Mouse (Mus musculus) midbrain, embryonic 12.5 days (tissue): ENCODE data around the gene Gcnt4. TPM values are rescaled to one million over a fixed set of nuclear protein-coding genes. Genes with fewer than 3 reads are reported as not detected.
"Not testable (repeated sequence)": the region's sequence is repeated elsewhere in the genome, so short reads cannot be mapped to it uniquely, and the experiment has no call there.

ENCODE experiments used
- ATAC-seq: fragments of 200-750 bp; cut with Nextera tagmentation; 2 replicates; pipeline ENCODE4 v1.8.0; 2017; ENCODE audit warnings: low read depth, moderate TSS enrichment, moderate library complexity; ENCODE audit not compliant: low FRiP score
- H3K27ac ChIP-seq: fragments of 300-500 bp; sonication (generic); replicated peaks from 2 replicates; pipeline ENCODE4 v1.5.1; 2016; ENCODE audit warnings: mild to moderate bottlenecking
- H3K27me3 ChIP-seq: fragments of 300-500 bp; sonication (generic); 2 replicates; pipeline ENCODE4 v1.6.1; 2016; ENCODE audit warnings: mild to moderate bottlenecking
- H3K36me3 ChIP-seq: fragments of 300-500 bp; sonication (generic); 2 replicates; pipeline ENCODE4 v1.6.1; 2016
- H3K4me1 ChIP-seq: fragments of 300-500 bp; sonication (generic); 2 replicates; pipeline ENCODE4 v1.6.1; 2016
- H3K4me2 ChIP-seq: fragments of 300-500 bp; sonication (generic); replicated peaks from 2 replicates; pipeline ENCODE4 v1.6.1; 2016; ENCODE audit warnings: mild to moderate bottlenecking, moderate library complexity
- H3K4me3 ChIP-seq: fragments of 300-500 bp; sonication (generic); 2 replicates; pipeline ENCODE4 v1.5.1; 2016; ENCODE audit warnings: mild to moderate bottlenecking
- H3K9ac ChIP-seq: fragments of 300-500 bp; sonication (generic); replicated peaks from 2 replicates; pipeline ENCODE4 v1.6.1; 2016; ENCODE audit warnings: mild to moderate bottlenecking, moderate library complexity
- H3K9me3 ChIP-seq: fragments of 300-500 bp; sonication (generic); 2 replicates; pipeline ENCODE4 v1.6.1; 2016; ENCODE audit warnings: mild to moderate bottlenecking
- WGBS: fragments of 180-500 bp; shearing (Covaris S2); methylation state at CpG from one replicate; pipeline ENCODE4 v1.1.7; 2016; 5-methylcytosine and 5-hydroxymethylcytosine counted together
- polyA plus RNA-seq: library from polyadenylated mRNA; unstranded; fragments of >200 nt; fragmentation: Nextera tagmentation; extraction: Ambion mirVana; gene quantifications from 2 replicates; pipeline ENCODE4 v1.2.1, GENCODE M21; 2016

Gene Gcnt4
- polyA plus RNA-seq: 0.22 and 0.23 TPM in 2 replicates

- no peak within 1 kb of the TSS for H3K27ac ChIP-seq
- H3K27me3 ChIP-seq: peaks cover 47% of the 10 kb centered on the region
- ATAC-seq: peak; percentile 79
- H3K4me2 ChIP-seq: peak within 1 kb of the TSS; percentile 100
- H3K4me3 ChIP-seq: peak within 1 kb of the TSS; percentile 74
- 11% methylated on average over 56 of the region's 56 CpGs for WGBS
- H3K9me3 ChIP-seq: no peaks in the 10 kb centered on the region
- H3K36me3 ChIP-seq: no peaks in the 10 kb centered on the region
- H3K4me1 ChIP-seq: peaks cover 20% of the 10 kb centered on the region
- peak within 1 kb of the TSS; percentile 55 for H3K9ac ChIP-seq
Observed at GRCm38 (mm10) chr13:96923999-96924961, at the start of gene Gcnt4. TSS of gene Gcnt4 (plus strand) at chr13:96924689.

- Histone ChIP-seq H3K4me2 (0 out of 2 replicates have a peak overlapping the region, but pooled peaks have one; percentile 7), H3K36me3 (no peaks in the 10 kb centered on the region), H3K4me1 (no peaks in the 10 kb centered on the region; the same call in 1 of the 2 replicates), H3K27me3 (no peaks in the 10 kb centered on the region), H3K9ac (no peak overlapping the region), H3K9me3 (no peaks in the 10 kb centered on the region), H3K27ac (no peak overlapping the region), H3K4me3 (no peak overlapping the region)
- 48% methylated on average over 12 of the region's 12 CpGs for whole genome bisulfite sequencing
- no peak for ATAC-seq
Observed at GRCm38 (mm10) chr13:96878220-96879057, 46.0 kb upstream of the Gcnt4 start.

- Histone ChIP-seq H3K4me3 (no peak overlapping the region), H3K4me1 (no peaks in the 10 kb centered on the region), H3K27me3 (no peaks in the 10 kb centered on the region), H3K9me3 (no peaks in the 10 kb centered on the region), H3K9ac (no peak overlapping the region), H3K4me2 (no peak overlapping the region), H3K27ac (no peak overlapping the region), H3K36me3 (no peaks in the 10 kb centered on the region)
- WGBS: 32% methylated on average over 1 of the region's 1 CpGs
- no peak for ATAC-seq
Observed at GRCm38 (mm10) chr13:96884534-96884933, 40.0 kb upstream of the Gcnt4 start.

GRCm38 (mm10) chr13:96889985-96890384 is 34.5 kb upstream of the Gcnt4 start:
- no peaks in the 10 kb centered on the region for H3K9me3 ChIP-seq
- H3K4me1 ChIP-seq: no peaks in the 10 kb centered on the region
- ATAC-seq: no peak
- no peak overlapping the region for H3K4me3 ChIP-seq
- no peaks in the 10 kb centered on the region for H3K36me3 ChIP-seq
- no peak overlapping the region for H3K4me2 ChIP-seq
- no peak overlapping the region for H3K27ac ChIP-seq
- 39% methylated on average over 2 of the region's 2 CpGs for WGBS
- H3K9ac ChIP-seq: no peak overlapping the region
- H3K27me3 ChIP-seq: no peaks in the 10 kb centered on the region

GRCm38 (mm10) chr13:96895144-96895543 is 29.3 kb upstream of the Gcnt4 start:
- ATAC-seq: no peak
- Histone ChIP-seq H3K9me3 (no peaks in the 10 kb centered on the region), H3K9ac (no peak overlapping the region), H3K4me2 (no peak overlapping the region), H3K36me3 (no peaks in the 10 kb centered on the region), H3K4me1 (no peaks in the 10 kb centered on the region), H3K27me3 (no peaks in the 10 kb centered on the region), H3K4me3 (no peak overlapping the region), H3K27ac (no peak overlapping the region)
- WGBS: 93% methylated on average over 2 of the region's 2 CpGs

- H3K4me2 ChIP-seq: no peak overlapping the region
- H3K4me3 ChIP-seq: no peak overlapping the region
- H3K9ac ChIP-seq: no peak overlapping the region
- H3K36me3 ChIP-seq: no peaks in the 10 kb centered on the region
- WGBS: 73% methylated on average over 3 of the region's 3 CpGs
- ATAC-seq: no peak
- no peak overlapping the region for H3K27ac ChIP-seq
- H3K9me3 ChIP-seq: no peaks in the 10 kb centered on the region
- H3K27me3 ChIP-seq: no peaks in the 10 kb centered on the region
- no peaks in the 10 kb centered on the region for H3K4me1 ChIP-seq
Observed at GRCm38 (mm10) chr13:96906717-96907116, 17.8 kb upstream of the Gcnt4 start.

GRCm38 (mm10) chr13:96911202-96911601 is 13.3 kb upstream of the Gcnt4 start:
- H3K4me1 ChIP-seq: no peaks in the 10 kb centered on the region
- no peak overlapping the region for H3K4me2 ChIP-seq
- no peaks in the 10 kb centered on the region for H3K36me3 ChIP-seq
- 84% methylated on average over 3 of the region's 3 CpGs for WGBS
- H3K4me3 ChIP-seq: no peak overlapping the region
- H3K27ac ChIP-seq: no peak overlapping the region
- no peak for ATAC-seq
- H3K27me3 ChIP-seq: no peaks in the 10 kb centered on the region
- H3K9ac ChIP-seq: no peak overlapping the region
- H3K9me3 ChIP-seq: no peaks in the 10 kb centered on the region

GRCm38 (mm10) chr13:96923134-96923533 is 1.4 kb upstream of the Gcnt4 start:
- not testable (repeated sequence) for ATAC-seq

GRCm38 (mm10) chr13:96924985-96925745 is 676 bp downstream of the Gcnt4 start:
- H3K4me1 ChIP-seq: peaks cover 20% of the 10 kb centered on the region
- WGBS: 1% methylated on average over 53 of the region's 53 CpGs

More at GRCm38 (mm10) chr13:96923134-96923533, 1.4 kb upstream of the Gcnt4 start:
- not testable (repeated sequence) for H3K27ac ChIP-seq, H3K4me3 ChIP-seq, H3K9ac ChIP-seq, H3K4me2 ChIP-seq, H3K9me3 ChIP-seq, H3K36me3 ChIP-seq
- Histone ChIP-seq H3K4me1 (peaks cover 11% of the 10 kb centered on the region; the same call in 1 of the 2 replicates), H3K27me3 (peaks cover 45% of the 10 kb centered on the region)
- WGBS: 94% methylated on average over 4 of the region's 4 CpGs

GRCm38 (mm10) chr13:96925991-96926725 is 1.7 kb downstream of the Gcnt4 start:
- Histone ChIP-seq H3K27me3 (peaks cover 47% of the 10 kb centered on the region), H3K4me2 (no peak overlapping the region), H3K9ac (no peak overlapping the region), H3K4me1 (peaks cover 20% of the 10 kb centered on the region), H3K4me3 (no peak overlapping the region), H3K9me3 (no peaks in the 10 kb centered on the region), H3K27ac (no peak overlapping the region), H3K36me3 (no peaks in the 10 kb centered on the region)
- WGBS: 44% methylated on average over 10 of the region's 10 CpGs
- no peak for ATAC-seq

More at GRCm38 (mm10) chr13:96924985-96925745, 676 bp downstream of the Gcnt4 start:
- Histone ChIP-seq H3K36me3 (no peaks in the 10 kb centered on the region), H3K27me3 (peaks cover 47% of the 10 kb centered on the region), H3K9ac (peak overlapping the region; percentile 55), H3K9me3 (no peaks in the 10 kb centered on the region), H3K4me3 (peak overlapping the region; percentile 74), H3K4me2 (peak overlapping the region; percentile 100), H3K27ac (no peak overlapping the region)
- ATAC-seq: peak; percentile 62; the same call in 1 of the 2 replicates

- no peak overlapping the region for H3K4me3 ChIP-seq
- peaks cover 20% of the 10 kb centered on the region for H3K4me1 ChIP-seq
- WGBS: 84% methylated on average over 1 of the region's 1 CpGs
- H3K27me3 ChIP-seq: peaks cover 47% of the 10 kb centered on the region
- ATAC-seq: no peak
- H3K4me2 ChIP-seq: no peak overlapping the region
- no peak overlapping the region for H3K9ac ChIP-seq
- no peaks in the 10 kb centered on the region for H3K9me3 ChIP-seq
- no peaks in the 10 kb centered on the region for H3K36me3 ChIP-seq
- no peak overlapping the region for H3K27ac ChIP-seq
Observed at GRCm38 (mm10) chr13:96927781-96928180, 3.3 kb downstream of the Gcnt4 start.
